Mouse (Mus musculus): ENCODE measurements at regions not wholly inside any gene's neighbourhood (a gene's known extent, or its start where the extent isn't known, plus 50 kb on each side); places are given as distances from the start of the nearest gene placed in this dataset.

DNA sequence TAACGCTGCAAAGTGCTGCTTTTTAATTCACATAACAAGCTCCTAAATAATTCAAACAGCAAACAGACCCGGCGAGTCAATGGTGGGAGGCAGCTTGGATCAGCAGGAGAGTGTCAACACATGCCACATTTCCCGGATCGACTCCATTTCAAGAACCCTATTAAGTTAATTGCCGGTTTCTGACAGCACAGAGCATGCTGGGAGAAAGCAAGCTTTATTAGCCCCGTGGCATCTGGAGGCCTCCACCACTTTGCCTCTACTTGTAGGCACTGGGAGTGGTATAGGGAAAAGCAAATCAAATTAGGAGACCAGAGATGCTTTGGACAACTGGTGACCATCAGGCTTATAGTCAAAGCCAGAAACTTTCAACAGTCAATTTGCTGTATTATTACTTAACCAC is 188.5 kb downstream of the Emx2 start:
- DNase-seq, result no peak

DNA sequence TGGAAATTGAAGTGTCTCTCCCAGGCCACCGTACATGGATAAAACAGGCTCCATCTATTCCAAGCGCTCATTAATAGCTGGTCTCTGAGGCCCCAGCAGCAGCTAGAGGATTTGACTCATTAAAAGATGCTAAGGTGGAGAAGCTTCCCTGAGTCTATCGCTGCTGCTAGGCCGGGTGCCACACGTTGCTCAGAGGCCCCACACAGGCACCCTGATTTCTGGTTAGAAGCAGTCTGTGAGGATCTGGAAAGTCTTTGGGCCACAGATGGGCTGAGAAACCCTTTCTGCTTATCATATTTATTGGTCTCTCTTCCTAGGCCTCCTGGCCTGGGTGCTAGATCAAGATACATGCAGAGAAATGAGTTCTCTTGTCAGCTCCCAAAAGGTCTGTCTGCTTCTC is 191.2 kb downstream of the Emx2 start:
- no peak for DNase-seq

DNA sequence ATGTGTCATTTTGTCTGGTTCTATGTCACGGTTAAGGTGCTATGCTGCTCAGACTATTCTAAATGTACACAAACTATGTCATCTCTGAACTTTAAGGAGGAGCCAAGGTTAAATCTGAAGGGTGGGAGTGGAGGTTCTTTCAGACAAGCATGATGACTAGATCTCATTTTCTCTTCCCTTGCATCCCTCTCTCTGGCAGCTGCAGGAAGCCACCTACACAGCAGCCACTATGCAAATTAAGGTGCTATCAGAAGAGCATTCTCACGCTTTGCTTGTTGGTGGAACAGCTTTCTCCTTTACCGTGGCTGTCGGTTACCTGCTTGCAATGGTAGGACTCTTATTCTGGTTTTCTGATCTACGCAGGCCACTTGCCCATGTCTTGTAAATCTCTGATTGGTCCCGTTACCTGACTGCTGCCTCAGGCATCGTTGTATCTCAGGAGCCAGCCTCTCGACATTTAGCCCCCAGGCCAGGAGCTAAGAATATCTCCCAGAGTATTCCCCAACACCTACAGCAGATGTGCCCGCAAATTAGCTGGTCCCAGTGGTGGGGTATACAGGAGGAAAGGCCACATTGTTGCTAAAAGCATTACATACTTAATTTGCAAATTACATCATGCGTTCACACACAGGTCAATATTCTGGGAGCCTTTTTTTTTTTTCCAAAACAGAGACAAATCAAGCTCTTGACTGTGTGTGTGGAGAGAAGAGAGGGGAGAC is 192.6 kb downstream of the Emx2 start:
- DNase-seq, result no peak

DNA sequence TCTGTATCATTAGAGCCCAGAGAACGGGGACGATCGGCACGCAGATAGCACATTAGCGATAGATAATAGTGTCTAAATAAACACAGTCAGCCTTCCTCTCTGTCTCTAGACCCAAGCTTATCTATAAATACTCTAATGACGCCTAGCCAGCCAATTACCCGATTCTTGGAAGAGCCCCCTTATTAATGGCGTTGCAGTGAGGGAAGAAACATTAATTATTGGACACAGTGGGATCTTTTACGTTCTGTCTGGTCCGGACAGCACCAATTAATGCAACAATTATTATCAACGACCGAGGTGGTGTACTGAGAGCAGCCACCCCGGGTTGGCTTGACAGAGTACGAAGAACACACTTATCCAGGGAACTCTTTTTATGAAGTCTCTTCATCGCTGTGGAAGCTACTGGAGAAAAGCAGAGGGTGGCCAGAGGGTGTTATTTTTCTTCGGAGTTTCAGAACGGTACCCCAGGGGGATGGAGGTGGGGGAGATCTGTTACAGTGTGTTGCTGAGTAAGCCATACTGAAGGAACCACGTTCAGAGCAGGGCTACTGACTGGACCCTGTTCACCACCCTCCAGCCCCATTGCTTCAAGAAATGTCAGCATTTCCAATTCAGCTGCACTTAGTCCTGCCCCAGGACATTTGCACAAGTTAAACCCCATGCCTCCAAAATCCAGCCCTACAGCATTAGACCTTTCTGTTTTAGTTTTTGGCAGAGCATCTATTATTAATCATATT is 195.6 kb downstream of the Emx2 start:
- DNase-seq, result no peak

DNA sequence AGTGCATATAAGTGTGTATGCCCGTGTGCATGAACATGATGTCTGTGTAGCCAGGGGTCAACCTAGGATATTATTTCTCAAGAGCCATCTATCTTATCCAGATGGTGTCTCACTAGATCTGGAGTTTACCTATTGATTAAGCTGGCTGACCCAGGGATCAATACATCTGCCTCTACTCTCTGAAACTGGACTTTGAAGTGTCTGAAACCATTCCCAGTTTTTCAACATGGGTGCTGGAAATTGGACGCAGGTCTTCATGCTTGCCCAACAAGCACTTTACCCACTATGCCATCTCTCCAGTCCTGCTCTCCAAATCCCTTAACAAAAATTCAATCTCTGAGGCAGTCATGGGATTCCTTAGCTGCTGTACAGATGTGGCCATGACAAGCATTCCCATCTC is 197.1 kb downstream of the Emx2 start:
- DNase-seq, result no peak

DNA sequence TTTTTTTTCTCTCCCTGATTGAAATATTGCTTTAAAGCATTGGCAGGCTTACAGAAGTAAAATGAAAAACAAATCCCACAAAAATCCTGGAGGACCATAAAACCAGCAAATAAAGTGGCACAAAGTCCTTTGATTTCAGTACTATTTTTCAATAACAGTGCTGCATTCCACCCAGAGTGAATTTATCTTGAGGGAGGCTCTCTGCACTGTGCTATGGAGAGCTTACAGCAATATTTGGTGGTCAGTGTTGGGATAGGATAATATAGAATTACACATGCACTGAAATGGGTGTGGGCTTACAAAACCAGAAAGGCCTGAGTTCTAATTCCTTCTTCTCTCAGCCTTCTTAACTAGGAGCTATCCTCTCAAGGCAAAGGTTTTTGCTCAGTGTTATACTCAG is 211.6 kb downstream of the Emx2 start:
- no peak for DNase-seq

DNA sequence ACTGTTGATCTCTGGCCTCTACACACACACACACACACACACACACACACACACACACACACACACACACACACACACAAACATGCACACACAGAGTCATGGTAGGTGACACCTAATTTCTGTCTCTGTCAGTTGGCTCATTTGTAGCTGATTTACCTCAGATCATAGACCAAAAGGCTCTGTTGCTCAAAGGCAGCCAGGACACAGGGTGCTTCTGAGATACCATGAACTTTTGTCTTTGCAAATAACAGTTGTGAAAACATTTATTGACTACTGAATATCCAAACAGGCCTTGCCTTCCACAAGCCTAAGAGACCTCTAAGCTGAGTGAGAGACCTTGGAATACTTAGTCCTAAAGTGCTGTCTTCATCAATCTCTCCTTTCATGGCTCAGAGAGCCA is 215.4 kb downstream of the Emx2 start:
- DNase-seq, result no peak

DNA sequence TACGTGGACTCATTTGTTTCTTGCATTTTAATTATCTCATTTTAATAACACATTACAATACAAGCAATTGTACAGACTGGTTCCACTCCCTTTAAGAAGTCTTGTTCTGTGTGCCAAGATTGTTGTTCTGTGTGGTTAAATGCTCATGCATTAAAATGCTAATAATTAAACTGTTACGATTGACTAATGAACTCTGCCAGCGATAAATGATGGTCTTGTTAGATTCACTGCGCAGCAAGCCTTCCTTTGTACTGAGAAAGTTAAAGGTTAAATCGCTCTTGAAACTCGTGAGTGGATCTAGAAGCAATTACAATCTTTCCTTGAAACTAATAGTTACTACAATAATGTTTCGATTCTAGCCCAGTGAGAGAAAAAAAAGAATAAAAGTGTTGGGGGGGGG is 221.0 kb downstream of the Emx2 start:
- DNase-seq, result no peak

DNA sequence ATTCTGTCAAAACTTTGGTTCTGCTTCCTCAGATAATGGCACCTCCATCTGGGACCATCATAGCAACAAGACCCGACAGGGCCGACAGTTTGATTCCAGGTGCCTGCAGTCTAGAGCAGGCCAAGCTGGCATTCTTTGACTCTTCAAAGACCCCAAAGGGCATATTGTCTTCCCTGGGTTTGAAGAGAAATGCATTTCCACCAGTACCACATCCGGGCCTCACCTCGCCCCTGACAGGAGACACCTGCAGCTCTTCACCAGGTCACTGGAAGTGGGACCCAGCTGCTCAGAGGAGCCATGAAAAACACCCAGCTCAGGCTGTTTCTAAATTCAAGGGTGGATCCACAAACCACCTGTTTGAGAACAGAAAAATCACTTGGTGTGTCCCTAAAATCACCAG is 222.2 kb downstream of the Emx2 start:
- no peak for DNase-seq

DNA sequence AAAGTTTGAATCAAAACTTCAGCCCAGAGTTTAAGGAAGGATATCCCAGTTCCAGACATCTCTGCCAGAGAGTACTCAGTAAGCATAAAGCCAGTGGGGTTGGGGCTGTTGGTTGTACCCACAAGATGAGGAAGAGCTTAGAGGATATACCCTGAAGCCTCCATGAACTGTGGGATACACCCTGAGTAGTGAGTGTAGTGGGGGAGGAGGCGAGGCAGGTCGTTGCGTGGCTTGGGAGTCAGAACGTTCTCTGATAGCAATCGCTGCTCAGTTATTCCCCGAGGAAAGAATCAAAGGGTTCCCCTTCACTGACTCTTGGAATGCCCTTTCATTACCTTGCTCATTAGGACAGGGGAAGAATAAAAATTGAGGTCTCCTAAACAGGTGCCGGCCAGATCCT is 226.1 kb downstream of the Emx2 start:
- DNase-seq, result peak in 1 of 2 experiments; percentile 50

DNA sequence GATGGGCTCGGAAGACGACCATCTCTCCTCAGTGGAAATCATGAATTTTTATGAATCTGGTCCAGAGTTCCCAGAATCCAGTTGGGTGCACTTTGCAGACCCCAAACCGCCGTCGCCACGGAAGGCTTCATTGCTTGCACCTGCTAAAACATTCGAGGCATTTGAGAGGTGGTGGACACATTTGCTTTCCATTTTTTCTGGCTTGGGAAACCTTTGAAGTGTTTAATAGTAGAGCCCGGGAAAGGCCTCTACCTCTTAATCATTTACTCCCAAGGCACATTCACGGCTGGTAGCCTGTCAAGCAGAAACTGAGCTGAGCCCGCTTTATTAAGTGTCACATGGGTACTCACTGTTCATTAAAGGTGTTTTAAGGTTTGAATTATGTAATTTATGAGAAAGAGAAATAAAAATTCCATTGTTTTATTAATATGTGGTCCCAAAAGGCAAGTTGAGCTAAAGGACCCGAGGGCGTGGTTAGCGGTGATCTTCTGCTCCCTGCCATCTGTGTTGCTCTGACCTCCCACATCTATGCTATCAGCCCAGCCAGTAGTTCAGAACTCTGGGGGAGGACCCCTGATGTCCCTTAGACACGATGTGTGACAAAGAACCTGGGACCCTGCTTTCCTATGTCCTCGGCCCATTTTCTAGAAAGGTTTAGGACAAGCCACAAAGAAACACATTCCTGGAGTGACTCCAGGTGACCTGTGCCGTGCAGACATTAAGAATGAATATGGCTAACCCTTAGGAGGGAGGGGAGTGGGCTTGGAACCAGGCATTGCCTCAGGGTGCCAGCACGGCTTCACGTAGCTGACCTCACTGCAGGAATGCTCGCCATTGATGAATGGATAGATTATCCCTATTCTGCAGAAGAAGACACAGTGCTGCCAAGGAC is 227.9 kb downstream of the Emx2 start:
- peak; percentile 60 to 76 for DNase-seq

DNA sequence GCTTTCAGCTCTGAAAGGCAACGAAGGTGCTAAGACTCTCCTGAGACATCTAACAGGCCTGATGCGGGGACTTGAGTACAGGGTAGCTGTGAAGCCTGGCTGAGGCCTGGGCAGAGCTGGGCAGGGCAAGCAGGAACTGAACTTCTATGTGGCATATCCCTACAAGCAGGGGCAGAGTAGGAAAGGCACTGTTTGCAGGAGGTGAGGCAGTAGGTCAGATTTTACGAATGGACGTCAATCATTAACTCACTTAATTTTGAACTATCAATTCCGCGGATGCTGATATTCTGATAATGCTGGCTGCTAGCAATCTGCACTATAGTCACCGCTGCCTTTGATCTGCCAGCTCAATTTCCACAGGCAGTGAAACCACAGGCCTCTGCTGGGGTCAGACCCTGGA is 229.0 kb downstream of the Emx2 start:
- peak; percentile 17 to 65 for DNase-seq

DNA sequence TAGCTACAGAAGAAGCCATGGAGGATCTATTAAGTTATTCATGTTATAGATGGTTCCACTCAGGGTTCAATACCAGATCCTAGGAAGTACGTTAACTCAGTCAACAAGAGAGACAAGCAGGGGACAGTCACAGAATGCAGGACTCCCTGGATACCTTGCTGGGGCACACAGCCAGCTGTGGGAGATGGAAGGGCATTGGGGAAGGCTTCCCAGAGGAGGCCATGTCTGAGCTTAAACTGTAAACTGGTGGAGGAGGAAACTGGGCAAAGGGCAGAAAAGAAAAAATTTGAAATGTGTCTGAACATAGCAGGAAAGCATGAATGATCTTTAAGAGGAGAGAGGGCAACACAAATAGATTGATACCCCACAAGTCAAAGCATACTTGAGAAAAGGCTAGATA is 229.5 kb downstream of the Emx2 start:
- peak; percentile 54 for DNase-seq

DNA sequence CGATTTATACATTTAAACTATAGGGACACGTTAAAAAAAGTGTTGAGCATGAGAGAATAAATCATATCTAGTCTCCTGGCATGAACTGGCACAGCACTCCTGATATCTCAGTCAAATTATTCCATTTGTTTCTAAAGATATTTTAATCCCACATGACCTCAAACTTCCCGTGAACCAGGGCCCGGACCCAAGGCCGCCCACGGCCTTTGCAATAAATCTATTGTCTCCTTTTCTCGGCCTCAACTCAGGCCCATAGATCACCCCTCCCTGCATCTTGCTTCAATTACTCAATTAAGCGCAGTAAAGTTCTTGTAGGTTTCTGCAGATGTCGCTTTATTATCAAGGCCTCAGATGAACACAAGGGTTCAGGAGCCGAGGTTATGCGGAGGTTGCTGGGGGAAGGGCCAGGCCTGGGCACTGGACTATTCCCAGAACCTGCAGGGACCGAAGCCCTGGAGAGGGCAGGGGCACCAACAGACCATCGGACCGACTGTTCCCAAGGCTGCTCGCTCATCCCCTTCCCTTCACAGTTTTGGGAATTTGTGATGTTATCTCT is 233.4 kb downstream of the Emx2 start:
- no peak for DNase-seq

DNA sequence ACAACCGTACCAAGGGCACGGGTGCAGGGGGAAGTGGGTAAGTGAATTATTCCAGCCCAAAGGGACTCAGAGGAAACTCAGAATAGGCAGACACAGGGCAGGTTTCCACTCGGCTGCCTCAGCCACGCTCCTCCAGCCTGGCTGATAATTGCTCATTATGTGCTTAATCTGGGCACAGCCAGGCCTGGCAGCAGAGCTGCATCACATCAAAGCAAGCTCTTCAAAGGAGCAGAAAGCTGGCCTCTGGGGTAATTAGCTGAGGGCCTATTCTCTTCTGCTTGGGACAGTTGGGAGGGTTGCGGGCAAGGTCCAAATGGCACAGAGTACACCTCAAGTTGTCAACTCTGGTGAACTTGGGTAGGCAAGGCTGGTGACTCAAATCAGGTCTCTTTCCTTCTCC is 239.5 kb downstream of the Emx2 start:
- peak; percentile 50 to 68 for DNase-seq

DNA sequence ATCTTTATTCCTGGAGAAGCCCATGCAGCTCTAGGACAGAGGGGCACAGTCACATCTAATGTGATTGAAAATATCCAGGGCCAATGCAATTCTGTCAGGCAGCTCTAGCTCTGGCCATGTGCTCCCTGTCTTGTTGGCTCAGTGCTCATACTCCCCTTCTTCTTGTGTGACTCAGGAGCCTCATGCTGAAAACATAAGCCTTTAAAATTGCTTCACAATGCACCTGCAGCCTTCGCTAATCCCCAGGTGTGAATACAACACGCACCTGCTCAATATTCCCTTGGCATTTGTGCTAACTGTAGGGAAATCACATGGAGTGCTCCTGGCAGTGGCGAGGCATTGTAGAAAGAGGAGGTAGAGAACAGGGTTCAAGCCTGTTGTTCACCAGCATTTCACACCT is 242.0 kb downstream of the Emx2 start:
- DNase-seq, result no peak

DNA sequence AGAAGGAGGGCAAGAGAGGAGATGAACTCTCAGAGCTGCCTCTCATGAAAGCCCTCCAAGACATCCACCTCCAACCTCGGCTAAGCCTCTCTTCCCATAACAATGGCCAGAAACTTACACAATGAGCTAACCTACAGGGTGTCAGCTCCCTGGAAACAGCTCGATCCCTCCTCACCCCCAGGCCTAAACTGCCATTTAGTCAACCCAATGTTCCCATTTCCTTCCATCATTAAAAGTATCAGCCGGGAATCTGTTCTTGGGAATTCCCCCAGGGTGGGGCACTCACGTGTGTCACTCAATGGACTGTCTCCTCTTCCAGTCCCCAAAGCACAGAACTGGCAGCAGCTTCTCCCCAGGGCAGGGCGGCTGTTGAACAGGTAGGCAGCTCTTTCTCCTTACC is 236.3 kb downstream of the Rab11fip2 start:
- DNase-seq, result no peak

DNA sequence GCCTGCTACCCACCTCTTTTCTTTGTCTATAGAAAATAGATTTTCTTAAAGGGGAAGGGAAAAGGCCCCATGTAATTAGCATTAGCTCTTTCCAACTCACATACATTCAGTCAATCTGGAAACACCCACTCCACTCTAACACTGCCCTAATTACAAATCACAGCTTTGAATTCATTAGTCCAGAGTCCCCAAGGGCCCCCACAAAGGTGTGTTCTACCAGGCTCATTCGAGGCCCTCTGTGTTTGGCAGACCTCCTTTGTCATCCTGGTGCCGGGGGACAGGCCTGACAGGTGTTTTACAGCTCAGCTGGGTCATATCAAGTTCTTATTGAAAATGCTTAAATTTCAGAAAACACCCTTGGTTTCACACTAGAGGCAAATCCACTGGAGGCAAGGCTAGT is 234.3 kb downstream of the Rab11fip2 start:
- no peak for DNase-seq

DNA sequence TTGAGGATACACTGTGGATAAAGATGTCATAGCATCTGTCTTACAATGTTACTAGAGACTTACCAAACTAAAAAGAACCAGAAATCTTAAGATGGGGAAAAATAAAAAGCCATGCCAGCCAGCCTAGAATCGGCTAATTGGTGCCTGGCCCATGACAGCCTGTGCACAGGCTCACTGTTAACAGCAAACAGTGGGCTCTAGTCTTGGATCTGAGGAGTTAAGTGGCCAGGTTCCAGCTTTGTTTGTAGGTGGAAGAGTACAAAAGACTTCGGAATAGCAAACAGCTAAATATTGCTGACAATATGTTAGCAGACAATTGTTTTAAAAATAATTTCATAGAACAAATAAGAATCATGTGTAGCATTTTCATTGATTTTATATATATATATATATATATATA is 228.4 kb downstream of the Rab11fip2 start:
- no peak for DNase-seq

DNA sequence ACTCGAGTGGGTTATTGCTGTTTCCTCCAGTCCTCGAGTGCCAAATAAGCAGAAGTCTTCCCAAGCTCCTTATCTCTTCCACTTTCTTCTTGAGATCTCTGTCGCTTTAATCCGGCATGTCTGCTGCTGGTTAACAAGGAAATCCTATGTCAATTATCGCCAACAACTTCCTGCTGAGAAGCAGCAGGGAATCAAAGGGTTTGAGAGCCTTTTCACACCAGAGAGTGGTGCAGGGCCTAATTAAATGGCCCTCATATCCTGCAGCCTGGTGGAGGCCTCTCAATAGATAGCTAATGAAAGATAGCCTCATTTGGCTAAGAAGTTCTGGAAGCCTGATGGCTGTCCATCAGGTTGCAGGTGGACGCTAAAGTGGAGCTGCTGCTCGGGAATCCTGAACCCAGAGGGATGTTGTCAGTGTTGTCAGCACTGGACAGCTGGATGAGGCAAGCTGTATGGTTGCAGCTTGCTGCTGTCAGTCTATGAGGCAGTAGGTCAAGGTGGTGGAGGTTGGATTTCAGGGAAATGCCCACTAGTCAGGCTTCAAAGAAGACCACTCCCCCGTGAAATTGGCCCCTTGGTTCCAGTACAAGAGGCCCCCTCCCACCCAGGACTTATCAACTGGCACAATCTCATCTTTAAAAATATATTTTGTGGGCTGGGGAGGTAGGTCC is 225.5 kb downstream of the Rab11fip2 start:
- no peak for DNase-seq

DNA sequence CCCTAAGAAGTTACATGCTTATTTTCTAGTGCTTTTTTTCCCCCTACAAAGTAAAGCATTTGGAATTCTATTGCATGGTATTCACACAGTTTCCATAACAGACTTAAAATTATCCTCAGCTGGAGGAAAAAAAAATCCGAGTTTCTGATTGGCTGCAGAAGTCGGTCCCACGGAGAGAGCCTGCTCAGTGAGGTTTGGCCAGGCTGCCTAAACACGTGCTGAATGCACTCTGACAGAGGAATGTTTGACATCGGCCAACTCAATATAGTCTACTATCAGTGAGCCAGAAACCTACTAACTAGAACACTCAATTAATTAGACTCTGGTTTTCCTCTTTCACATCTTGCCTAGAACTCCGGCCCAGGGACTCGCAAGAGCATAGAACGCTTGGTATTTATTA is 204.9 kb downstream of the Rab11fip2 start:
- peak; percentile 8 to 47 for DNase-seq

DNA sequence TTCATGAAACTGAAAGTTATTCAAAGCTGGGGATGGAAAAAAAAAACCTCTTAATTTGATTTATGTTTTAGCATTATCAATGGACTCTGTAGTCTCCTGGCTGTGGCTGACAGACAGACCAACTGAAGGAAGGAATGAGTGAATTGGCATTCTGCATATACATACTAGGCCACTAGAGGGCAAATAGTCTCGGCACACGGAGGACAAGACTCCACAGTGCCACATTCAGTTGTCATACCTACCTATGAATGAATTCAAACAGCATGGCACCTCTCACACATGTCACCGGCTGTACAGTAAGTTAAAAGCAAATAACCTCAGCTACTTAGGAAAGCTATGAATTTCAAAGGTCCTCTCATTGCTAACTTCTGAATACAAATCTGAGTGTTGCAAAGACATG is 200.5 kb downstream of the Rab11fip2 start:
- peak; percentile 16 to 38 for DNase-seq

DNA sequence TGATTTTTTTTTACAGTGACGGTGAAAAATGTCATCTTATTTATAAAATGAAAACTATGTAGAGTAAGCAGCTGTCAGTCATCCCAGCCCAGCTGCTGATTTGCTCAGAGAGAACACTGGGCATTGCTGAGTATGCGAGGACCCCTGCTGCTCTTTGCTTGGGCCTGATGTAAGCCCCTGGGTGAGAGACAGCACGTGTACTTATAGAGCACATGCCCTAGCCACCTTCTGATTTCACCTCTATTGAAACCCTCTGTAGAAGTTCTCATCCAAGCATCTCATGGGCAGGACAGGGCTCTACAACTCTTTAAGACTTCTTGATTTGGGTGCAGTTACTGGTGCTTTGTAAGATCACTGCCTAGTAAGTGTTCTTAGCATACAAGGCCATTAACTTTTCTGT is 182.2 kb downstream of the Rab11fip2 start:
- DNase-seq, result no peak

Measured in kidney, postnatal 25 days (tissue).